Mouse (Mus musculus) CD4-positive naive resting alpha-beta T cell, adult 57 days (primary cell): ENCODE data around the gene Ern2. TPM values are rescaled to one million over a fixed set of nuclear protein-coding genes. Genes with fewer than 3 reads are reported as not detected.

ENCODE experiments used
- total RNA-seq: library from RNA; stranded (reverse); gene quantifications from one replicate; pipeline ENCODE4 v1.2.4, GENCODE M21; 2023

Ern2 gene
- total RNA-seq, result not detected

DNA sequence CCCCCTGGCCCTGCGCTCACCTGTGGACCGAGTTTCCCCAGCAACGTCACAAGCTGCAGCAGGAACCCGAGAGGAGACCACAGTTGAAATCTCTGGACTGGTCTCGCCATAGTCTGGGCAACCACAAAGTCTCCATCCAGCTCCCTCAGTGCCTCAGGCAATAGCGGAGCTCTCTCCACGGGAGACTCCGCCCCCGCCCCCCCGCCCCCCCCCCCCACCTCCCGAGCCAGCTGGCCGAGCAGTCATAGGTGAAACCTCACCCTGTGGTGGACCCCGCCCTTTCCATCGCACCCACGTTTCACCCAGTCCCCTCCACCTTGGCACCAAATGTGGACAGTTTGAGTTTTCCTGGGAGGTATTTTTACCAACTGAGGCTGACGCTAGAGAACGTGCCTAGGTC is at the start of gene Ern2:
Gene Ern2 (minus strand): TSS at position 165 of the 400 bp plus-strand sequence.

DNA sequence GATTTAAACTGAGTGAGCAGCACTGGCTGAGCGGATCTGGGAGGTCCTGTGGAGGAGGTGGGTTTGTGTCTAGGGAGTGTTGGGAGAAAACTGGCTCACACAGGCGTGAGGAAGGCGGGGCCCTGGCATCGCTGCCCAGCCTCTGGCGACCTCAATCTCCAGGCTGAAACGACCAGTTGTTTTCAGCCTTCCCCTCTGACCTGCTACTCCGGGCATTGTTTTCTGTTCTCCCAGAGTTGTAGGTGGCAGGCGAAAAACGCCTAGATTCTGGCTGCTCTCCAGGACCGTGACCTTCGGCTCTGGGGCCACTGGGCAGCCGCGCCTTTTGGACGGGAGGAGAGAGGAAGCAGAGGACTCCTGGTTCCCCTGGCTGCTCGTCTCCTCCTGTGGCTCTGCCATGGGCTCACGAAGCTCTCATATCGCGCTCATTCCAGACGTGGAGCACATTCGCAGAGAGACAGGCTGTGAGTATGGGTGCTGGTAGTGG is 33.4 kb upstream of the Ern2 start, which contains the start of gene Chp2:
Gene Chp2 (plus strand): TSS at position 182 of the 487 bp plus-strand sequence.

DNA sequence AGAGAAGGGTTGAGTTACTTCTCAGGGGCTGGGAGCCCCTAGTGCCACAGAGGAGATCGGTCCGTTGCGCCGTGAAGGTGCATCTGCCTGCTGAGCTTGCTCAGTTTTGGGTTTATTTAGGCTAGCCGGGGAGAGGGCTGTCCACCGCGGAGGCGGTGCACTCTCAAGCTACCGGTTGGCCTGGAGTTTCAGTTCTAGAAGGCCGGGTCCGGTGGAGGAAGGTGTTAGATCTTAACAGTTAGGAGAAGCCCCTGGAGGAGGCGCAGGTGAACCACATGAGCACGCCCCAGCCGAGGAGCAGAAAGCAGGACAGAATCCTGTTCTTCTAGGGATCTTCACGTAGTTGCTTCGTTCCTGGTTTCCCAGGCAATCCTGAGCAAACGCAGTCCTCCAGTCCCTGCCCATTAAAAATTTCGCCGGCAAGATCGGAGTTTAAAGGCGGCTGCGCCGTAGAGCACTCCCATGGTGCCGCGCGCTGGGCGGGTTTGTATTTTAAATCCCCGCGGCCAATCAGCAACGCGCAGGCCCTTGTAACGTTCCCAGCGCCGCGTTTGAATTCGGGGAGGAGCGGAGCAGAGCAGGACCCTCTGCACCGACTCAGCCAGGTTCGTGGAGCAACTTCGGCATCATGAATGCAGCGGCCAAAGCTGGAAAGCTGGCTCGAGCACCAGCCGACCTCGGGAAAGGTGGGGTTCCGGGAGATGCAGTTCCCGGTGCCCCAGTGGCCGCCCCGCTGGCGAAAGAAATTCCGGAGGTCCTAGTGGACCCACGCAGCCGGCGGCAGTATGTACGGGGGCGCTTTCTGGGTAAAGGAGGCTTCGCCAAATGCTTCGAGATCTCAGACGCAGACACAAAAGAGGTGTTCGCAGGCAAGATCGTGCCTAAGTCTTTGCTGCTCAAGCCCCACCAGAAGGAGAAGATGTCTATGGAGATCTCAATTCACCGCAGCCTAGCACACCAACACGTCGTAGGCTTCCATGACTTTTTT is 26.8 kb downstream of the Ern2 start, which contains the start of gene Plk1:
Gene Plk1 (plus strand): TSS at position 525 of the 988 bp plus-strand sequence.

DNA sequence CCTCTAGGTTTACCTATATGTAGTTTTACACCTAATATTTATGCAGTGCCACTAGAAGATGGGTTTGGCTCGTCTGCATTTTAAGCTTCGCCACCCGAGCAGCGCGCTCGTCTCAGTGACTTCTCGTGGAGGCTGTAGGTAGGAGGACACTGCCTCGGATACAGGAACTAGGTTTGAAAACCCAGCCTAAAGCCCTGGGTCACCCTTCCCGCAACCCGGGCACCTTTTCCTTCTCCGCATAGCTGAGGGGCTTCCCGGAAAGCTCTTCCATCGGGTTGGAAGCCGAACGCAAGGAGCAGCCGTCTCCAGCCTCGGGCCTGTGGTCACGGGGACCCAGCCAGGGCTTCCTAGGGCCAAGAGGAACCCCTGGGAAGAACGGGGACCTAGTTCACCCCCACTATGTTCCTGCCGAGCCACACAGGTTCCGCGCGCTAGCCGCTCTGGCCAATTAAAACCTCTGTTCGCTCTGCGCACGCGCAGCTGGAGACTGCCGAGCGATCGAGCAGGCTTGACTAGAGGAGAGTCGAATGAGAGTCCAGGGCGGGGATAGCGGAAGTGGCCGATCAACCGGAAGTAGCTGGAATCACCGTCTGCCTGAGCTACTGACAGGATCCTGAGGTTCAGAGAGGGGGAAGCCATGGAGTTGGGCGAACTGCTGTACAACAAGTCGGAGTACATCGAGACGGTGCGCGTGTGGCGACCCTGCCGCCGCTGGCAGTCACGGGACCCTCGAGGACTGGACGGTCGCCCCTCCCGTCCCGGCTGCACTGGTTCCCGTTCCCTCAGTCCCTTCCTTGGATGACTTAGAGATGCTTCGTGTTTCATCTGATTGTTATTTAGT is 53.3 kb downstream of the Ern2 start, which contains the start of the genes Palb2 and Dctn5:
Gene Palb2 (minus strand): TSS at position 489 of the 841 bp plus-strand sequence.
Gene Dctn5 (plus strand): TSS at position 545 of the 841 bp plus-strand sequence.

Other genes with a start within 250 kb of the Ern2 start
- 11.2 TPM for gene Cog7, start 204.5 kb downstream of the Ern2 start, total RNA-seq
- gene Gga2, start 165.0 kb downstream of the Ern2 start, total RNA-seq, result 21.0 TPM
- gene Ubfd1, start 119.0 kb downstream of the Ern2 start, total RNA-seq, result 44.2 TPM
- 19.7 TPM for gene Ears2, start 118.9 kb downstream of the Ern2 start, total RNA-seq
- gene Ndufab1, start 84.3 kb downstream of the Ern2 start, total RNA-seq, result 80.0 TPM
- 3.9 TPM for gene Palb2, start 53.2 kb downstream of the Ern2 start, total RNA-seq
- gene Dctn5, start 53.2 kb downstream of the Ern2 start, total RNA-seq, result 49.5 TPM
- gene Plk1, start 26.8 kb downstream of the Ern2 start, total RNA-seq, result 5.3 TPM
- 0.80 TPM for gene Chp2, start 33.3 kb upstream of the Ern2 start, total RNA-seq
- gene Prkcb, start 102.5 kb upstream of the Ern2 start, total RNA-seq, result 129 TPM